Mouse (Mus musculus) small intestine, adult 2 months (tissue): Measurements from ENCODE around the gene Il5.

Experiments used
- CTCF ChIP-seq: fragments of 200-500 bp; IDR thresholded peaks from 2 replicates; pipeline ENCODE4 v1.5.1; 2012; ENCODE audit warnings: low read depth, mild to moderate bottlenecking, control low read depth, inconsistent platforms, low read length, moderate library complexity, mixed read lengths; ENCODE audit not compliant: insufficient replicate concordance, insufficient read length; ENCODE audit errors: extremely low read depth
- POLR2A ChIP-seq: fragments of 200-500 bp; IDR thresholded peaks from 2 replicates; pipeline ENCODE4 v1.6.1; 2012; ENCODE audit warnings: low read depth, mild to moderate bottlenecking, control low read depth, inconsistent platforms, low read length, moderate library complexity

DNA sequence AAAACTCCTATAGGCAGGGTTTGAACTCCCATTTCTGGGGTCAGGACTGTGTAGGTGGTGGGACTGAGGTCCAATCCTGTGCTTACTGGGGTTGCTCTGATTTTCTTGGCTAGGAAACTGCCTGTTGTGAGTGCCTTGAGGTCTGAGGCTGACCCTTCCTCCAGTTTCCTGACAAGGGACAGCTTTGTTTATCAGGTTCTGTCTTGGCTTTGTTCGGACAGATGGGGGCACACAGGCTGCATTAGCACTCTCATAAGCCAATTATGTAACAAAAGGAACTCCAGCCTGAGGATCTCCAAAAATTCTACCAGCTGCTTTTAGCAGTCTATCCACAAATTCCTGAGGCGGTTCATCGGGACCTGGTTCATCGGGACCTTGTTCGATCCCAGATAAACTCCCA, 21.8 kb downstream of the Il5 start:
- peak; percentile 5; the same call in 1 of the 2 replicates for TF ChIP-seq CTCF
- no peak for TF ChIP-seq POLR2A
